Mouse (Mus musculus): ENCODE results near the gene Itga11. TPM values are rescaled to one million over a fixed set of nuclear protein-coding genes. Genes with fewer than 3 reads are reported as not detected.

The Itga11 gene
- 3.0 and 3.4 TPM in 2 replicates for polyA plus RNA-seq (2014; fragmentation: Nextera tagmentation; extraction: Ambion mirVana)

DNA sequence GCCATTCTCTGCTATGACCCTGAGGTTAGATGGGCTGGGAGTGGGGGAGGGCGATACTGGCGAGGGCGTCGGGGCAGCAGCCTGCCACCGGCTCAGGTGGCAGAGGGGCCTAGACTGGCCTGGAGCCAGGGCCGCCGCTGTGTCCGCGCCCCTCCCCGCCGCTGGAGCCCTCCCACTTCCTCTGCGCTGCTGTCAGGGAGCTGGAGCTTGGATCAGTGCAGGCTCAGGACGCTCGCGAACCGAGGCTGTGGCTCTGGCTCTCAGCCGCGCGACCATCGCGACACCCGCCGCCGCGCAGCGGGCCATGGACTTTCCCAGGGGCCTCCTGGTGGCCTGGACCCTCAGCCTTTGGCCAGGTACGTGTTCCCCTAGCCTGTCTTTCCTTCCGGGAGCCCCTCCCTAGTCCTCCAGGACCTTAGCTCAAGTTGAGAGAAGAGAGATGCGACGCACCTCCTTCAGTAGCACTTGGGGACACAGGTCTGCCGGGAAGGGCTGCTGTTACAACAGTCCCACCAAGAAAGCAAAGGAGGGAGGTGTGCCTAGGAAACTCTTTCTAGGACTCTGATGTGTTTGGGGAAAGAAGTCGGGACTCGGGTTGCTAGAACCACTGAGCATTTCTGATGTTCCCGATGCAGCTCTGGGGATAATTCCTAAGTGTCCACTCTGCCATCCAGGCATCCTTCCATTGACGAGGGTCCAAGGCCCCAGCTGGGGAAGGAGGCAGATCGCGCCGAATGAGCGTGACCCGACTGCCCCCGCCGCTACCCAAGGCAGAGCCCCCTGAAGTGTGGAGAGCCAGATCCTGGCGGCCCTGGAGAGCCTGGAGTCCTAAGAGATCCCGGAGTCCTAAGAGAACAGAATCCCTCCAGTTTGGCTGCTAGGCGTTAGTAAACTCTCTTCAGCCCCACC, at the start of gene Itga11:
Gene Itga11 (plus strand): TSS at position 186 of the 909 bp plus-strand sequence.
- ATAC-seq (ENCODE audit: insufficient read depth, low FRiP score, low TSS enrichment) (no peak), DNase-seq (ENCODE audit: low spot score) (peak; percentile 48)
- H3K27ac ChIP-seq (ENCODE audit: low read depth, low read length) = no peak within 1 kb of the TSS
- peaks cover 2% of the 10 kb centered on the region; the same call in 1 of the 2 replicates for H3K4me1 ChIP-seq (ENCODE audit: control insufficient read depth, insufficient read depth, low read length)
- under 1% methylated on average over 45 of the region's 45 CpGs for WGBS
- H3K4me3 ChIP-seq (ENCODE audit: low read depth, low read length) = peak within 1 kb of the TSS; percentile 32
- no peaks in the 10 kb centered on the region for H3K36me3 ChIP-seq (ENCODE audit: control insufficient read depth, insufficient read depth, low read length)
- peak within 1 kb of the TSS; percentile 62 for H3K4me2 ChIP-seq (ENCODE audit: low read depth)
- H3K27me3 ChIP-seq (ENCODE audit: control insufficient read depth, insufficient read depth, low read length) = peaks cover 30% of the 10 kb centered on the region
- H3K9ac ChIP-seq (ENCODE audit: low read length) = peak within 1 kb of the TSS; percentile 44; the same call in 1 of the 2 replicates
- no peaks in the 10 kb centered on the region for H3K9me3 ChIP-seq (ENCODE audit: control insufficient read depth, low read length)

DNA sequence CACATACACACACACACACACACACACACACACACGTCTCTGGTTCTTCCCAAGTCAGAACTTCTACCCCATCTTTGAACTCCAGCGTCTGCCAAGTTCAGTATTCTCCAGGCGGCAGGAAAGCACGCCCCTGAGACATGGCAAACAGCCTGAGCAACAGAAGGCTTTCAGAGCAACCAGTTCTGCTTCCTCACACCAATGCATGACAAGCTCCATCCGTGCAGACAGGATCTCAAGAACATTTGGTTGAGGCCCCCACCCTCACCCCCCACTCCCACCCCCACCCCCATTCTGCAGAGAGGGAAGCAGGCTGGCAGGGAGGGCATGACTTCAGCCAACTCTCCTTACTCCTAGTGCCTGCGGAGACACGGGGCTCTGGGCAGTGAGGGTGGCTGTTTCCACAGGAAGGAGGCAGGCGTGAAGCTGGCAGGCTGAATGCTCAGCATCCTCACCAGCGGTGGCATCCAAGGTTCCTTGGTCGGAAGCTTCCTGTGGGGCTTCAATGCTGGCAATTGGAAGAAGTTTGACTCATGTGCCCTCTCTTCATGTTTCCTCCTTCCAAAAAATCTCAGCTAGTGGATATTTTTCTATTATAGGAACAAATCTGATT, 46.9 kb upstream of the Itga11 start:
- no peak overlapping the region for H3K27ac ChIP-seq (ENCODE audit: low read depth, low read length)
- WGBS = 80% methylated on average over 10 of the region's 10 CpGs
- H3K4me2 ChIP-seq (ENCODE audit: low read depth) = no peak overlapping the region
- DNase-seq (ENCODE audit: low spot score) (no peak), ATAC-seq (ENCODE audit: insufficient read depth, low FRiP score, low TSS enrichment) (no peak)
- H3K9me3 ChIP-seq (ENCODE audit: control insufficient read depth, low read length) = no peaks in the 10 kb centered on the region
- H3K36me3 ChIP-seq (ENCODE audit: control insufficient read depth, insufficient read depth, low read length) = no peaks in the 10 kb centered on the region
- H3K9ac ChIP-seq (ENCODE audit: low read length) = no peak overlapping the region
- no peaks in the 10 kb centered on the region for H3K4me1 ChIP-seq (ENCODE audit: control insufficient read depth, insufficient read depth, low read length)
- no peak overlapping the region for H3K4me3 ChIP-seq (ENCODE audit: low read depth, low read length)
- no peaks in the 10 kb centered on the region for H3K27me3 ChIP-seq (ENCODE audit: control insufficient read depth, insufficient read depth, low read length)

DNA sequence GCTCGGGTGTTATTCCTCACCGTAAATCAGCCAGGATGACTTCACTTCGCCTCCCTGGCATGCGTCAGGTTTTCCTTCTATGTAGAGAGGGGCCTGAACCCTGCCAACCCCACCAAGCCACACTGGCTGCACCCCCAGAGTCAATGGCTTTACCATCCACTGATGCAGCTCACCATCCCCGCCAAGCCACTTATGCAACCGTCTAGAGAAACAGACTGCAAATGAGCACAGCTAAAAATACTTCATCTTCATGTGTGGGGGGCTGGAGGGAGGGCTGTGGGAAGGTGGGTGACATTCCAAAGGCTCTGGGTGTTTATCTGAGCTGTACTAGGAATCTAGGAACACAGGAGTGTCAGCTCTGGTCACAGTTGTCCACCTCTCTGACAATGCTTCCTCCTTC, 45.2 kb upstream of the Itga11 start:
- DNase-seq (ENCODE audit: low spot score) (no peak), ATAC-seq (ENCODE audit: insufficient read depth, low FRiP score, low TSS enrichment) (no peak)
- Histone ChIP-seq H3K9ac (ENCODE audit: low read length) (no peak overlapping the region), H3K4me2 (ENCODE audit: low read depth) (no peak overlapping the region), H3K4me3 (ENCODE audit: low read depth, low read length) (no peak overlapping the region), H3K27ac (ENCODE audit: low read depth, low read length) (no peak overlapping the region), H3K36me3 (ENCODE audit: control insufficient read depth, insufficient read depth, low read length) (no peaks in the 10 kb centered on the region), H3K9me3 (ENCODE audit: control insufficient read depth, low read length) (no peaks in the 10 kb centered on the region), H3K4me1 (ENCODE audit: control insufficient read depth, insufficient read depth, low read length) (no peaks in the 10 kb centered on the region), H3K27me3 (ENCODE audit: control insufficient read depth, insufficient read depth, low read length) (no peaks in the 10 kb centered on the region)
- WGBS = 70% methylated on average over 6 of the region's 6 CpGs

DNA sequence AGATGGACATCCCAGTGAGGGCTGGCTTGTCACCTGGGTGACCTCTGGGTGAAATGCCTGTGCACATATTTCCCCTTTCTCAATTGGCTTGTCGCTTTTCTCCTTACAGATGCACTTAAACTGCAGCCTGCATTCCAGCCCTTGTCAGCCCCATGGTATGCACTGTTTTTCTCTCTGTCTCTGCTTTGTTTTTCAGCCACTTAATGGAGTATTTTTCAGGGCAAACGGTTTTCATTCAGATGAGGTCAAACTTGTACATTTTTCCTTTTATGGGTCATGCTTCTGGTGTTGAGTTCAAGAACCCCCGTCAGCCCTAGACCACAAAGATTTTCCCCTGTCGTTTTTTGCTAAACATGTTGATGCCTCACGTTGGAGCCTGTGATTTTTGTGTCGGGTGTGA, 39.6 kb upstream of the Itga11 start:
- no peaks in the 10 kb centered on the region for H3K27me3 ChIP-seq (ENCODE audit: control insufficient read depth, insufficient read depth, low read length)
- no peaks in the 10 kb centered on the region for H3K36me3 ChIP-seq (ENCODE audit: control insufficient read depth, insufficient read depth, low read length)
- H3K27ac ChIP-seq (ENCODE audit: low read depth, low read length) = no peak overlapping the region
- 67% methylated on average over 6 of the region's 6 CpGs for WGBS
- no peak overlapping the region for H3K4me2 ChIP-seq (ENCODE audit: low read depth)
- no peak for ATAC-seq (ENCODE audit: insufficient read depth, low FRiP score, low TSS enrichment)
- no peak for DNase-seq (ENCODE audit: low spot score)
- no peaks in the 10 kb centered on the region for H3K4me1 ChIP-seq (ENCODE audit: control insufficient read depth, insufficient read depth, low read length)
- H3K9ac ChIP-seq (ENCODE audit: low read length) = no peak overlapping the region
- H3K4me3 ChIP-seq (ENCODE audit: low read depth, low read length) = no peak overlapping the region
- H3K9me3 ChIP-seq (ENCODE audit: control insufficient read depth, low read length) = no peaks in the 10 kb centered on the region

DNA sequence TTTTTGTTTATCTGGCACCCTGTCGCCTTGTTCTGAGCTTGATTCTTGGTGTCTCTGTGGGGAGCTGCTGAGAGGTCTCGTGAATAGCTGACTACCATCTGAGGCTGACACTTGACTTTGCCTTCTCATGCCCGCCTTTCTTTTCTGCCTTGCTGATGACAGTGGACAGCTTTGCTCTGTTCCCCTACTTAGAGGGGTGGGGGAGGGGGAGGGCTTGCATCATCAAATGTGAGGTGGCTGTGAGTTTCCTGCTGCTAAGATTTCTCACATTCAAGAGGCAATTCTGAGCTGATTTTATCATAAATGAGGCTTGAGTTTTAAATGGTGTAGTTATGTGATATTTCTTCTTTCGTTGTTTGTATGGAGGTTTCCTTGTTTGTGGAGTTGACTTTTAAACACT, 37.9 kb upstream of the Itga11 start:
- no peak overlapping the region for H3K4me2 ChIP-seq (ENCODE audit: low read depth)
- no peaks in the 10 kb centered on the region for H3K9me3 ChIP-seq (ENCODE audit: control insufficient read depth, low read length)
- H3K27ac ChIP-seq (ENCODE audit: low read depth, low read length) = no peak overlapping the region
- H3K4me3 ChIP-seq (ENCODE audit: low read depth, low read length) = no peak overlapping the region
- no peak overlapping the region for H3K9ac ChIP-seq (ENCODE audit: low read length)
- H3K27me3 ChIP-seq (ENCODE audit: control insufficient read depth, insufficient read depth, low read length) = no peaks in the 10 kb centered on the region
- H3K36me3 ChIP-seq (ENCODE audit: control insufficient read depth, insufficient read depth, low read length) = no peaks in the 10 kb centered on the region
- no peaks in the 10 kb centered on the region for H3K4me1 ChIP-seq (ENCODE audit: control insufficient read depth, insufficient read depth, low read length)
- DNase-seq (ENCODE audit: low spot score) (no peak), ATAC-seq (ENCODE audit: insufficient read depth, low FRiP score, low TSS enrichment) (no peak)
- 77% methylated on average over 4 of the region's 4 CpGs for WGBS

DNA sequence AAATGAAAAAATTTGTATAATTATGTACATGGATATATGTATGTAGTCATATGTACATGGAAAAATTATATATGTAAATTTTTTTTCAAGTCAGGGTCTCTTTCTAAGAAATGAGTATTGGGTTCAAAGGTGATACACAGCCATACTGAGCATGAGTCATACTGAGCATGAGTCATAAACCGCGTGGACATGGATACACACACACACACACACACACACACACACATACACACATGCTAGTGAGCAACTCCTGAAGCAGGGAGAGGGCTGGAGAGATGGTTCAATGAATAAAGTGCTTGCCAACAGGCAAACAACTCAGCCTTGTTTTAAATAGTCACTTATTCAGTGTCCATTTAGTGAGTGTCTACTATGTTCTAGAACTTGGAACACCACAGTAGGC, 37.4 kb upstream of the Itga11 start:
- Histone ChIP-seq H3K36me3 (ENCODE audit: control insufficient read depth, insufficient read depth, low read length) (no peaks in the 10 kb centered on the region), H3K4me2 (ENCODE audit: low read depth) (no peak overlapping the region), H3K27ac (ENCODE audit: low read depth, low read length) (no peak overlapping the region), H3K9me3 (ENCODE audit: control insufficient read depth, low read length) (no peaks in the 10 kb centered on the region), H3K4me1 (ENCODE audit: control insufficient read depth, insufficient read depth, low read length) (no peaks in the 10 kb centered on the region), H3K27me3 (ENCODE audit: control insufficient read depth, insufficient read depth, low read length) (no peaks in the 10 kb centered on the region), H3K4me3 (ENCODE audit: low read depth, low read length) (no peak overlapping the region), H3K9ac (ENCODE audit: low read length) (no peak overlapping the region)
- no peak for ATAC-seq (ENCODE audit: insufficient read depth, low FRiP score, low TSS enrichment)
- no peak for DNase-seq (ENCODE audit: low spot score)
- WGBS = 90% methylated on average over 2 of the region's 2 CpGs

DNA sequence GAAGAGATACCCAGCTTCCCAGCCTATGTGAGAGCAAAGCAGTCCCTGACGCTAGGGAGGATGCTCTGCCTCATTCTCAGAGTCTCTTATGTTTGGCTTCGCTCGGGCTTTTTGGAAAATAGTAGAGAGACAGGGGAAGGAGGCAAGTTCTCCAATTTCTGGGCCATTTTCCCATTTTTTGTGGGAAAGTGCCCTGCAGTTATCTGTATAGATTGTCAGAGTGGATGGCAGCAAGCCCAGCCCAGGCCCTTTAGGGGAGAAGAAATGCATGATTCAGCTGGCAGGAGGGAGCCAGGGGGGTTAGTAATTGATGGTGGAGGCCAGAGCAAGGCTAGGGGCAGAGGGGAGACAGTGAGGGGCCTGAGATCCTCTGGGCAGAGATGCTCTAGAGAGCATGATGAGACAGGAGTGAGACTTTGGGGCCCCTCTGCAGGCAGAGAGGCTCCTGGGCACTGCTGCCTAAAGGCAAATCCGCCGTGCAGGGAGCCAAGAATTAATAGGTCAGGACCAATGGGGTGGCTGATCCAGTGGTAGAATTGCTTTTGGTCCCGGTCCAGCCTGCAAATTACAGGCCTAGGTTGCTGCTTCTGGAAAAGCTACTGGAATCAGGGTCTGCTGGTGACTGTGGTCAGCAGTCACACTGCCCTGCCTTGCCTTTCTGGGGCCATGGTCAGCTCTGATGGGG, 31.8 kb upstream of the Itga11 start:
- 90% methylated on average over 6 of the region's 6 CpGs for WGBS
- H3K4me3 ChIP-seq (ENCODE audit: low read depth, low read length) = no peak overlapping the region
- H3K4me2 ChIP-seq (ENCODE audit: low read depth) = no peak overlapping the region
- H3K4me1 ChIP-seq (ENCODE audit: control insufficient read depth, insufficient read depth, low read length) = no peaks in the 10 kb centered on the region
- ATAC-seq (ENCODE audit: insufficient read depth, low FRiP score, low TSS enrichment) (no peak), DNase-seq (ENCODE audit: low spot score) (no peak)
- H3K9me3 ChIP-seq (ENCODE audit: control insufficient read depth, low read length) = no peaks in the 10 kb centered on the region
- H3K9ac ChIP-seq (ENCODE audit: low read length) = no peak overlapping the region
- H3K27ac ChIP-seq (ENCODE audit: low read depth, low read length) = no peak overlapping the region
- no peaks in the 10 kb centered on the region for H3K36me3 ChIP-seq (ENCODE audit: control insufficient read depth, insufficient read depth, low read length)
- H3K27me3 ChIP-seq (ENCODE audit: control insufficient read depth, insufficient read depth, low read length) = no peaks in the 10 kb centered on the region

DNA sequence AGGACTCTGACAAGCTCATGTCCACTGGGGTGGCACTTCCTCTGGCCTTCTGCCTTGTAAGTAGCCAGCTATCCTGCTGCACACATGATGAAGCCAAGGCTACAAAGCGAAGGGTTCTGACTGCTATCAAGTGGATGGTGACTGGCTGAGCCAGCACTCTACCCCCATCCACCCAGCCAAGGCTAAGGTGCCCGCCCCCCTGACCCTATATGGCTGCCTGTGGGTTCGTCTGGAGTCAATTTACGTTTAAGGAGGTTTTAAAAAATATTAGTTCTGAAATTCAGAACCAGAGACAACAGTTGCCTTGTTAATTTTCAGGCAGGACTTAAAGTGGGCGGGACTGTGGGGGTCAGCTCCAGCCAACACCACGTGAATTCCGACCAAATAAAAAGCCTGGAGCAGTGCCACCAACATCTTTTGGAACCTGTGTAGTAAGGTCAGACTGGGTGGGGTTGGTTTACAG, 30.9 kb upstream of the Itga11 start:
- H3K9ac ChIP-seq (ENCODE audit: low read length) = no peak overlapping the region
- no peaks in the 10 kb centered on the region for H3K36me3 ChIP-seq (ENCODE audit: control insufficient read depth, insufficient read depth, low read length)
- no peak overlapping the region for H3K27ac ChIP-seq (ENCODE audit: low read depth, low read length)
- ATAC-seq (ENCODE audit: insufficient read depth, low FRiP score, low TSS enrichment) = no peak
- no peak overlapping the region for H3K4me3 ChIP-seq (ENCODE audit: low read depth, low read length)
- H3K27me3 ChIP-seq (ENCODE audit: control insufficient read depth, insufficient read depth, low read length) = no peaks in the 10 kb centered on the region
- 62% methylated on average over 7 of the region's 7 CpGs for WGBS
- DNase-seq (ENCODE audit: low spot score) = no peak
- no peak overlapping the region for H3K4me2 ChIP-seq (ENCODE audit: low read depth)
- H3K9me3 ChIP-seq (ENCODE audit: control insufficient read depth, low read length) = no peaks in the 10 kb centered on the region
- H3K4me1 ChIP-seq (ENCODE audit: control insufficient read depth, insufficient read depth, low read length) = no peaks in the 10 kb centered on the region

Data from neural tube, embryonic 11.5 days (tissue).